Mouse (Mus musculus) ES-E14 (cell line): ENCODE results near the gene Cnot11. TPM values are rescaled to one million over a fixed set of nuclear protein-coding genes. Genes with fewer than 3 reads are reported as not detected.

Source experiments
- DNase-seq: peaks from one replicate; pipeline ENCODE4 v3.0.0-alpha.2; 2013; ENCODE audit warnings: low read depth, low spot score
- H3K27ac ChIP-seq: 2 replicates; pipeline ENCODE4 v1.5.1; 2012; ENCODE audit warnings: low read depth, mild to moderate bottlenecking, low read length, moderate library complexity, mixed read lengths; ENCODE audit not compliant: poor library complexity, insufficient read depth, severe bottlenecking
- H3K36me3 ChIP-seq: 2 replicates; pipeline ENCODE4 v1.6.1; 2012; ENCODE audit warnings: mild to moderate bottlenecking, low read length, moderate library complexity, mixed read lengths; ENCODE audit not compliant: control insufficient read depth, poor library complexity, insufficient read depth, severe bottlenecking
- H3K4me1 ChIP-seq, 2 experiments: fragments of 150-350 bp in 1 of 2; sonication (generic) in 1 of 2; 2 replicates each; pipeline ENCODE4 v1.6.1; 2012; ENCODE audit warnings: low read length in 2 of 2, mild to moderate bottlenecking in 1 of 2, mixed read lengths in 1 of 2; ENCODE audit not compliant: control insufficient read depth in 2 of 2, insufficient read depth in 2 of 2, poor library complexity in 1 of 2
- H3K4me3 ChIP-seq, 2 experiments: fragments of 150-350 bp in 1 of 2; sonication (generic) in 1 of 2; 2 replicates each; pipeline ENCODE4 v1.5.1; 2012; ENCODE audit warnings: low read length in 2 of 2, low read depth in 1 of 2, mild to moderate bottlenecking in 1 of 2, mixed read lengths in 1 of 2; ENCODE audit not compliant: insufficient read depth in 1 of 2, poor library complexity in 1 of 2, severe bottlenecking in 1 of 2
- H3K9ac ChIP-seq: 2 replicates; pipeline ENCODE4 v1.6.1; 2012; ENCODE audit warnings: low read depth, mild to moderate bottlenecking, low read length, mixed read lengths; ENCODE audit not compliant: poor library complexity, insufficient read depth, severe bottlenecking
- H3K9me3 ChIP-seq: fragments of 150-350 bp; sonication (generic); 2 replicates; pipeline ENCODE4 v1.6.1; 2012; ENCODE audit warnings: low read depth, mild to moderate bottlenecking, low read length; ENCODE audit not compliant: control insufficient read depth, insufficient read depth
- CHD2 ChIP-seq: IDR thresholded peaks from 2 replicates; pipeline ENCODE4 v1.6.1; 2014; ENCODE audit warnings: mild to moderate bottlenecking, low read depth, low read length, inconsistent platforms
- HCFC1 ChIP-seq: IDR thresholded peaks from 2 replicates; pipeline ENCODE4 v1.6.1; 2012; ENCODE audit warnings: low read length, inconsistent platforms, borderline replicate concordance; ENCODE audit not compliant: insufficient read depth
- MAFK ChIP-seq: IDR thresholded peaks from 2 replicates; pipeline ENCODE4 v1.6.1; 2014; ENCODE audit warnings: mild to moderate bottlenecking, low read depth, low read length, inconsistent platforms; ENCODE audit not compliant: insufficient read depth
- ZC3H11A ChIP-seq: IDR thresholded peaks from 2 replicates; pipeline ENCODE4 v1.6.1; 2012; ENCODE audit warnings: low read depth, mild to moderate bottlenecking, inconsistent platforms, low read length, borderline replicate concordance
- ZNF384 ChIP-seq: IDR thresholded peaks from 2 replicates; pipeline ENCODE4 v1.6.1; 2012; ENCODE audit warnings: low read depth, low read length, inconsistent platforms
- in situ Hi-C, 2 experiments: fragments of 600-800 bp; cut with MboI; formaldehyde crosslinking; loops; one replicate each; pipeline ENCODE4 v1.15.1; 2025; ENCODE audit warnings: low sequenced_read_pairs in 2 of 2, inconsistent platforms in 1 of 2; ENCODE audit not compliant: unreplicated experiment in 2 of 2
- total RNA-seq: library from RNA; depleted of rRNA; stranded (reverse); fragments of 300-350 nt; gene quantifications from 2 replicates; pipeline ENCODE4 v1.2.3, GENCODE M21; 2012; rRNA removed

Cnot11 gene
- total RNA-seq, 1 experiment = 21.7 TPM

GRCm38 (mm10) chr1:39592090-39592489 lies 57.3 kb downstream of the Cnot11 start:
- Histone ChIP-seq H3K9ac (no peak overlapping the region), H3K9me3 (no peaks in the 10 kb centered on the region), H3K27ac (no peak overlapping the region), H3K4me1 (no peaks in the 10 kb centered on the region), H3K4me3 (no peak overlapping the region), H3K36me3 (no peaks in the 10 kb centered on the region)
- DNase-seq = no peak
- in situ Hi-C loops = no loop called here
- TF ChIP-seq MAFK = no peak
- no peak for TF ChIP-seq HCFC1
- TF ChIP-seq CHD2 = no peak
- TF ChIP-seq ZNF384 = no peak
- TF ChIP-seq ZC3H11A = no peak

- in situ Hi-C loops = no loop called here
These were observed 59.0 kb downstream of the Cnot11 start for GRCm38 (mm10) chr1:39593836-39594235.

More at GRCm38 (mm10) chr1:39593836-39594235, 59.0 kb downstream of the Cnot11 start:
- H3K27ac ChIP-seq = no peak overlapping the region
- no peak overlapping the region for H3K9ac ChIP-seq
- H3K4me1 ChIP-seq = no peaks in the 10 kb centered on the region
- no peak for TF ChIP-seq HCFC1
- no peak for TF ChIP-seq ZC3H11A
- TF ChIP-seq MAFK = no peak
- no peak for TF ChIP-seq ZNF384
- TF ChIP-seq CHD2 = no peak
- H3K4me3 ChIP-seq = no peak overlapping the region
- H3K9me3 ChIP-seq = no peaks in the 10 kb centered on the region
- H3K36me3 ChIP-seq = no peaks in the 10 kb centered on the region
- DNase-seq = no peak

Other genes with a start within 250 kb of the Cnot11 start
- gene Rpl31, start 167.2 kb upstream of the Cnot11 start, total RNA-seq = 1,395 and 1,593 TPM in 2 replicates
- gene Tbc1d8, start 56.2 kb upstream of the Cnot11 start, total RNA-seq = 6.1 and 12.1 TPM in 2 replicates
- gene Rnf149, start 42.4 kb downstream of the Cnot11 start, total RNA-seq = 57.6 and 61.7 TPM in 2 replicates
- gene Creg2, start 116.5 kb downstream of the Cnot11 start, total RNA-seq = 0.22 and 0.48 TPM in 2 replicates
- gene Rfx8, start 186.0 kb downstream of the Cnot11 start, total RNA-seq = not detected in 2 replicates